Comparison of ENCODE assay signal across 19 mouse cellular contexts in genomic region chr8:68984487-68984886, GRCm38 (mm10).
"Had no signal": no experiment of that assay in that cellular context is flagged by ENCODE, and none has a peak within 500 bp of the region (broad histone marks: within the 10 kb centered on the region; RNA-seq: fewer than 3 reads in every experiment).

No protein-coding gene starts in this region.

- H3K27me3 ChIP-seq: kidney, embryonic 15.5 days; limb, embryonic 13.5 days; liver, embryonic 12.5 days; liver, embryonic 15.5 days; lung, embryonic 15.5 days had no signal

- H3K27ac ChIP-seq: kidney, embryonic 15.5 days; limb, embryonic 10.5 days; limb, embryonic 13.5 days; liver, embryonic 12.5 days; liver, embryonic 15.5 days; lung, embryonic 15.5 days; stomach, postnatal 0 days had no signal

- ATAC-seq: liver, embryonic 12.5 days had no signal

- H3K4me1 ChIP-seq: kidney, embryonic 15.5 days; limb, embryonic 10.5 days; limb, embryonic 13.5 days; liver, embryonic 12.5 days; lung, embryonic 15.5 days had no signal

- H3K4me2 ChIP-seq: kidney, embryonic 15.5 days; limb, embryonic 13.5 days; liver, embryonic 12.5 days; liver, embryonic 15.5 days; lung, embryonic 15.5 days; midbrain, embryonic 11.5 days had no signal

- H3K9ac ChIP-seq: kidney, embryonic 15.5 days; limb, embryonic 13.5 days; liver, embryonic 12.5 days; liver, embryonic 15.5 days; lung, embryonic 15.5 days had no signal

- H3K9me3 ChIP-seq: kidney, embryonic 15.5 days; limb, embryonic 10.5 days; limb, embryonic 13.5 days; liver, embryonic 12.5 days; liver, embryonic 15.5 days; lung, embryonic 15.5 days had no signal

- H3K36me3 ChIP-seq: kidney, embryonic 15.5 days; limb, embryonic 10.5 days; limb, embryonic 13.5 days; liver, embryonic 12.5 days; liver, embryonic 15.5 days; lung, embryonic 15.5 days had no signal

- H3K4me3 ChIP-seq: kidney, embryonic 15.5 days; limb, embryonic 10.5 days; limb, embryonic 13.5 days; liver, embryonic 12.5 days; liver, embryonic 15.5 days; lung, embryonic 15.5 days had no signal

- DNase-seq: kidney, adult 8-10 months; kidney, postnatal 10 days; kidney, postnatal 36 days; liver; midbrain, embryonic 14.5 days; right cerebral cortex, adult 18-20 months; right cerebral cortex, postnatal 14 days; right cerebral cortex, postnatal 4 days; thymus, adult 2 months; thymus, postnatal 14 days; thymus, postnatal 4 days had no signal
